In the genomic region with DNA sequence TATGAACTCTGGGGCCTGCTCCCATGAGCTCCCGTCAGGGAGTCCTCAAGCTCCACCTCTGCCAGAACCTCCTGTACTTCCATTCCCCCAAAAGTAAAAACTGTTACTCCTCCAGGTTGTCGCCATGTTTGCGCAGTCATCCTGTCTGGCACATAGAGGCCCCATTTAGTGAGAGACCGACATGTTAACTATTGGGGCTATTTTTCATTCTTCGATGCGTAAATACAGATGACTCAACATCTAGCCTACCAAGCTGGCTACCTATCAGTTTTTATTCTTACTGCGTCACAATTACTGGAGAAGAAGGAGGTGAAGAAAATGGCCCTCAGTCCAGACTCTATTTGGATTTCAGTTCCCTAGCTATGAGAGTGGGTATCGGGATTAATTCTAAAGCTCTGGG, we compare ENCODE assay signal across 8 mouse cellular contexts.
DNase-seq lines count a peak whose midpoint lies in the region; ATAC-seq and TF ChIP-seq lines count a peak whose summit lies in the region.

No protein-coding gene starts in this region.

- no peak overlapping the region for H3K9ac ChIP-seq in embryonic facial prominence, embryonic 11.5 days (replicated peaks; ENCODE audit: low read length)
- peak overlapping the region; percentile 74; the same call in 1 of the 2 replicates for H3K9ac ChIP-seq in hindbrain, embryonic 16.5 days (ENCODE audit: low read depth, low read length)

- peaks cover 15% of the 10 kb centered on the region for H3K4me1 ChIP-seq in embryonic facial prominence, embryonic 11.5 days (ENCODE audit: control insufficient read depth, insufficient read depth, low read length)
- peaks cover 24% of the 10 kb centered on the region for H3K4me1 ChIP-seq in hindbrain, embryonic 16.5 days (ENCODE audit: control insufficient read depth, insufficient read depth, low read depth, low read length)

- intact Hi-C loops in left cerebral cortex, postnatal 25 days (cut with DNase I), result loop anchor here (2.0 kb wide), 2 partner anchors 17 to 141 kb away; no protein-coding TSS in a partner anchor
- intact Hi-C loops in gastrocnemius, postnatal 14 days (cut with DNase I; ENCODE audit: low total_unique reads), result no loop called here

- whole genome bisulfite sequencing in embryonic facial prominence, embryonic 11.5 days, result 70% methylated on average over 8 of the region's 8 CpGs
- WGBS in hindbrain, embryonic 16.5 days, result 75% methylated on average over 8 of the region's 8 CpGs

- peak overlapping the region; percentile 65 for H3K4me3 ChIP-seq in embryonic facial prominence, embryonic 11.5 days (ENCODE audit: low read depth, low read length)
- peak overlapping the region; percentile 74 for H3K4me3 ChIP-seq in hindbrain, embryonic 16.5 days (ENCODE audit: low read length)
- peak overlapping the region; percentile 84 for H3K4me3 ChIP-seq in myocyte

- H3K9me3 ChIP-seq in embryonic facial prominence, embryonic 11.5 days (replicated peaks; ENCODE audit: control insufficient read depth, low read length), result no peaks in the 10 kb centered on the region
- no peaks in the 10 kb centered on the region for H3K9me3 ChIP-seq in hindbrain, embryonic 16.5 days (ENCODE audit: control insufficient read depth, low read length)

- no peak for TF ChIP-seq POLR2A in myocyte (IDR thresholded peaks at IDR 0.05; ENCODE audit: insufficient read length, low read depth)

- peaks cover 10% of the 10 kb centered on the region for H3K79me2 ChIP-seq in myocyte (ENCODE audit: control insufficient read depth, insufficient read depth)

- H3ac ChIP-seq in myocyte (ENCODE audit: control insufficient read depth, insufficient read length), result no peak overlapping the region

- ATAC-seq in embryonic facial prominence, embryonic 11.5 days (replicated peaks; ENCODE audit: insufficient number of reproducible peaks, low FRiP score, low TSS enrichment, low read depth), result no peak
- ATAC-seq in hindbrain, embryonic 16.5 days, result no peak

- peak overlapping the region; percentile 100 for H3K4me2 ChIP-seq in embryonic facial prominence, embryonic 11.5 days (ENCODE audit: low read depth, low read length)
- H3K4me2 ChIP-seq in hindbrain, embryonic 16.5 days (ENCODE audit: low read length), result peak overlapping the region; percentile 95
- peak overlapping the region; percentile 100 for H3K4me2 ChIP-seq in myocyte (ENCODE audit: low read depth)

- no peaks in the 10 kb centered on the region for H3K36me3 ChIP-seq in embryonic facial prominence, embryonic 11.5 days (replicated peaks; ENCODE audit: control insufficient read depth, insufficient read depth, low read depth, low read length)
- H3K36me3 ChIP-seq in hindbrain, embryonic 16.5 days (ENCODE audit: control insufficient read depth, insufficient read depth, low read length), result no peaks in the 10 kb centered on the region
- H3K36me3 ChIP-seq in myocyte (ENCODE audit: control insufficient read depth, insufficient read depth), result no peaks in the 10 kb centered on the region

- no peak overlapping the region for H3K27ac ChIP-seq in embryonic facial prominence, embryonic 11.5 days (replicated peaks; ENCODE audit: low read depth, low read length)
- H3K27ac ChIP-seq in hindbrain, embryonic 16.5 days (ENCODE audit: low read depth, low read length), result no peak overlapping the region

- peak; percentile 25 to 51 for DNase-seq in left cerebral cortex, postnatal 25 days (ENCODE audit: low spot score in 2 of 2)
- DNase-seq in left cerebral cortex, adult 18-20 months (ENCODE audit: low spot score in 2 of 2), result no peak
- no peak for DNase-seq in embryonic facial prominence, embryonic 11.5 days (ENCODE audit: low spot score)
- DNase-seq in urinary bladder, postnatal 25 days (ENCODE audit: low spot score), result no peak
- no peak for DNase-seq in thymus, postnatal 25 days
- no peak for DNase-seq in gastrocnemius, postnatal 14 days

- peaks cover 43% of the 10 kb centered on the region for H3K27me3 ChIP-seq in embryonic facial prominence, embryonic 11.5 days (ENCODE audit: control insufficient read depth, insufficient read depth, low read length)
- peaks cover 14% of the 10 kb centered on the region for H3K27me3 ChIP-seq in hindbrain, embryonic 16.5 days (replicated peaks; ENCODE audit: control insufficient read depth, insufficient read depth, low read length)
- H3K27me3 ChIP-seq in myocyte (ENCODE audit: control insufficient read depth, insufficient read depth, insufficient read length), result no peaks in the 10 kb centered on the region

TF ChIP-seq in myocyte, 11 proteins besides CTCF, POLR2A, EP300 and RAD21:
- TF ChIP-seq MAX (IDR thresholded peaks at IDR 0.05; ENCODE audit: low read depth) (no peak), MYOG (IDR thresholded peaks at IDR 0.05; ENCODE audit: control insufficient read depth in 1 of 3, insufficient read depth in 1 of 3, insufficient read length in 2 of 3, low read depth in 2 of 3) (no peak), SRF (IDR thresholded peaks at IDR 0.05; ENCODE audit: control insufficient read depth, insufficient read length, low read depth) (no peak), TCF12 (IDR thresholded peaks at IDR 0.05; ENCODE audit: insufficient read depth, poor library complexity, severe bottlenecking) (no peak), USF1 (IDR thresholded peaks at IDR 0.05; ENCODE audit: low read depth) (no peak), E2F4 (IDR thresholded peaks at IDR 0.05; ENCODE audit: insufficient read depth) (no peak), MYOD1 (IDR thresholded peaks at IDR 0.05; ENCODE audit: control insufficient read depth in 1 of 3, insufficient read length in 2 of 3, low read depth in 2 of 3) (no peak), TCF3 (IDR thresholded peaks at IDR 0.05; ENCODE audit: insufficient read length, low read depth) (no peak), REST (IDR thresholded peaks at IDR 0.05; ENCODE audit: insufficient read depth, insufficient read length) (no peak), POLR2AphosphoS2 (IDR thresholded peaks at IDR 0.05; ENCODE audit: insufficient read length, low read depth) (no peak), CEBPB (IDR thresholded peaks at IDR 0.05; ENCODE audit: insufficient read depth, poor library complexity, severe bottlenecking) (no peak)

Comparison
In these comparisons a context has a peak if more than half of its experiments do, and no peak if none do; other contexts are left out.
1. DNase-seq: peak in left cerebral cortex, postnatal 25 days (2 of 2); none in left cerebral cortex, adult 18-20 months (0 of 2), embryonic facial prominence, embryonic 11.5 days (single experiment), urinary bladder, postnatal 25 days (single experiment), thymus, postnatal 25 days (single experiment) and gastrocnemius, postnatal 14 days (single experiment).
2. Peak in every context shown above with its lines, with median percentiles within 50 percentile points of each other: H3K4me2 ChIP-seq and H3K4me3 ChIP-seq.